Mouse (Mus musculus) limb, embryonic 15.5 days (tissue): ENCODE measurements around the gene Fgfr2. TPM values are rescaled to one million over a fixed set of nuclear protein-coding genes. Genes with fewer than 3 reads are reported as not detected.

ENCODE experiments used
- ATAC-seq: fragments of 200-750 bp; cut with Nextera tagmentation; 2 replicates; pipeline ENCODE4 v1.8.0; 2017; ENCODE audit warnings: low read depth, moderate TSS enrichment; ENCODE audit not compliant: insufficient number of reproducible peaks, low FRiP score, low TSS enrichment
- H3K27ac ChIP-seq: fragments of 300-500 bp; sonication (generic); 2 replicates; pipeline ENCODE4 v1.5.1; 2015; ENCODE audit warnings: moderate library complexity, mild to moderate bottlenecking, inconsistent platforms
- H3K27me3 ChIP-seq: fragments of 300-500 bp; sonication (generic); 2 replicates; pipeline ENCODE4 v1.6.1; 2015; ENCODE audit warnings: inconsistent platforms
- H3K36me3 ChIP-seq: fragments of 300-500 bp; sonication (generic); 2 replicates; pipeline ENCODE4 v1.6.1; 2015; ENCODE audit warnings: inconsistent platforms
- H3K4me1 ChIP-seq: fragments of 300-500 bp; sonication (generic); 2 replicates; pipeline ENCODE4 v1.6.1; 2015; ENCODE audit warnings: inconsistent platforms
- H3K4me2 ChIP-seq: fragments of 300-500 bp; sonication (generic); 2 replicates; pipeline ENCODE4 v1.6.1; 2015; ENCODE audit warnings: mild to moderate bottlenecking, inconsistent platforms
- H3K4me3 ChIP-seq: fragments of 300-500 bp; sonication (generic); 2 replicates; pipeline ENCODE4 v1.5.1; 2015; ENCODE audit warnings: mild to moderate bottlenecking, inconsistent platforms
- H3K9ac ChIP-seq: fragments of 300-500 bp; sonication (generic); 2 replicates; pipeline ENCODE4 v1.6.1; 2015; ENCODE audit warnings: inconsistent platforms
- H3K9me3 ChIP-seq: fragments of 300-500 bp; sonication (generic); 2 replicates; pipeline ENCODE4 v1.6.1; 2016; ENCODE audit warnings: inconsistent platforms
- WGBS: fragments of 180-500 bp; shearing (Covaris S2); methylation state at CpG from one replicate; pipeline ENCODE4 v1.1.7; 2015; 5-methylcytosine and 5-hydroxymethylcytosine counted together
- polyA plus RNA-seq: library from polyadenylated mRNA; unstranded; fragments of >200 nt; fragmentation: Nextera tagmentation; extraction: Ambion mirVana; gene quantifications from 2 replicates; pipeline ENCODE4 v1.2.1, GENCODE M21; 2015

The Fgfr2 gene
- polyA plus RNA-seq, 1 experiment from 2014 or later: 101 TPM

GRCm38 (mm10) chr7:130263233-130263594 is 2859.9 kb downstream of the Fgfr2 start:
- Histone ChIP-seq H3K27me3 (peaks cover 4% of the 10 kb centered on the region; the same call in 1 of the 2 replicates), H3K9ac (peak overlapping the region; percentile 87), H3K4me3 (peak overlapping the region; percentile 79), H3K36me3 (no peaks in the 10 kb centered on the region), H3K27ac (peak overlapping the region; percentile 96; the same call in 1 of the 2 replicates), H3K9me3 (no peaks in the 10 kb centered on the region), H3K4me2 (peak overlapping the region; percentile 83), H3K4me1 (peaks cover 51% of the 10 kb centered on the region)
- 24% methylated on average over 4 of the region's 4 CpGs for WGBS
- ATAC-seq: no peak

DNA sequence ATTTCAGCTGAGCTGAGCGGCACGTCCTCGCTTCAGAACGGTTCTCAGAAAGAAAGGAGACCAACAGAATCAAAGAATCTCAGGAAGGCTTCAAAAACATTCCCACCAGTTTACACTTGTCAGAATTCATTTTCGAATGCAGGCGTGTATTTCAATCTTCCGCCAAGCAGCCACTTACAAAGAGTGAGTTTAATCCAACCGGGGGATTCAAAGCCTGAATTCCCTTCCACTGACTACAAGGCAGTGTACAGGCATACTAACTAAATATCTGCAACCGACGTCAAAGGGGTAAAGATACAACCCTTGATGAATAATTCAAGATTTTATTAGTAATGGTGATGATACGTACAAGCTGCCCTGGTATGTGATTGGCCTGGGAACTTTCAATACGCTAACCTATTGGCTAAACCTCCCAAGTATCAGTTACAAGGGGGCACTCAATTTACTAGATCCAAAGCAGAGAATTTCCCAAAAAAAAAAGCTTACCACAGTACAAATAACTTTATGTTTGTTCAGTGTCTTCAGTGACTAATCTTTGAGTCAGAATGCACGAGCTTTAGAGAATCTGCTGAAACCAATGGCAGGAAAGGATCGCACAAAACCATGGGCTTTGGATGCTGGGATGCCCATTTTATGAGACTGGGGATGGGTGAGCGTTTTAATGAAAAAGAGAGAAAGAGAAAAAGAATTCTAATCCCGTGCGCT is 2860.5 kb downstream of the Fgfr2 start:
- H3K4me2 ChIP-seq: peak overlapping the region; percentile 83
- H3K9ac ChIP-seq: peak overlapping the region; percentile 87; the same call in 1 of the 2 replicates
- no peaks in the 10 kb centered on the region for H3K36me3 ChIP-seq
- H3K27ac ChIP-seq: peak overlapping the region; percentile 96
- no peaks in the 10 kb centered on the region for H3K9me3 ChIP-seq
- 29% methylated on average over 17 of the region's 17 CpGs for WGBS
- peaks cover 4% of the 10 kb centered on the region; the same call in 1 of the 2 replicates for H3K27me3 ChIP-seq
- H3K4me1 ChIP-seq: peaks cover 55% of the 10 kb centered on the region
- no peak for ATAC-seq
- H3K4me3 ChIP-seq: peak overlapping the region; percentile 79

GRCm38 (mm10) chr7:130261684-130262527 is 2861.2 kb downstream of the Fgfr2 start:
- WGBS: 34% methylated on average over 17 of the region's 17 CpGs
- no peaks in the 10 kb centered on the region for H3K36me3 ChIP-seq
- peak overlapping the region; percentile 83 for H3K4me2 ChIP-seq
- H3K27ac ChIP-seq: peak overlapping the region; percentile 76
- no peaks in the 10 kb centered on the region for H3K9me3 ChIP-seq
- H3K4me3 ChIP-seq: peak overlapping the region; percentile 79
- peaks cover 4% of the 10 kb centered on the region; the same call in 1 of the 2 replicates for H3K27me3 ChIP-seq
- ATAC-seq: no peak
- 0 out of 2 replicates have a peak overlapping the region, but pooled peaks have one; percentile 14 for H3K9ac ChIP-seq
- H3K4me1 ChIP-seq: peaks cover 62% of the 10 kb centered on the region

GRCm38 (mm10) chr7:130260905-130261683 is 2862.1 kb downstream of the Fgfr2 start:
- Histone ChIP-seq H3K9me3 (no peaks in the 10 kb centered on the region), H3K36me3 (no peaks in the 10 kb centered on the region), H3K4me3 (peak overlapping the region; percentile 79), H3K27ac (peak overlapping the region; percentile 76), H3K4me2 (peak overlapping the region; percentile 83), H3K27me3 (peaks cover 4% of the 10 kb centered on the region; the same call in 1 of the 2 replicates), H3K4me1 (peaks cover 60% of the 10 kb centered on the region), H3K9ac (no peak overlapping the region)
- WGBS: 57% methylated on average over 20 of the region's 20 CpGs
- ATAC-seq: no peak

DNA sequence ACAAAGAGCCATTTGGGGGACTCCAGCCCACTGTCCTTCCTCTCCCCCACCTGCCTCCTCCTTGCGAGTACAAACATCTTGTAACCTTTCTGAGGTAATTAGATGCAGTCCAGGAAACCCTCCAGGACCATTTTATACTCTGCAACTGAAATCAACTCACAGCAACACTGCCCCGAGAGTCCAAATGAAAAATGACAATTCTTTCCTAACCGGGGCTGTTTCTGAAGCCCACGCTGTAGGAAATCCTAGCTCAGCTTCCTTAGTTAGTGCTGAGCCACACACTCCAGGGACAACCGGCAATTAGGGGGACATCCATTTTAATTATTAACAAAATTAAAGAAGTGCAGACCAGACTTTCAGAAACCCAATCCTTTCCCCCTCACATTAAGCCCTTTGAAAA is 2863.1 kb downstream of the Fgfr2 start:
- Histone ChIP-seq H3K4me3 (peak overlapping the region; percentile 79; the same call in 1 of the 2 replicates), H3K27me3 (peaks cover 4% of the 10 kb centered on the region; the same call in 1 of the 2 replicates), H3K27ac (peak overlapping the region; percentile 76), H3K36me3 (no peaks in the 10 kb centered on the region), H3K9ac (no peak overlapping the region), H3K4me1 (peaks cover 60% of the 10 kb centered on the region), H3K9me3 (no peaks in the 10 kb centered on the region), H3K4me2 (peak overlapping the region; percentile 83)
- 9% methylated on average over 5 of the region's 5 CpGs for WGBS
- ATAC-seq: no peak

DNA sequence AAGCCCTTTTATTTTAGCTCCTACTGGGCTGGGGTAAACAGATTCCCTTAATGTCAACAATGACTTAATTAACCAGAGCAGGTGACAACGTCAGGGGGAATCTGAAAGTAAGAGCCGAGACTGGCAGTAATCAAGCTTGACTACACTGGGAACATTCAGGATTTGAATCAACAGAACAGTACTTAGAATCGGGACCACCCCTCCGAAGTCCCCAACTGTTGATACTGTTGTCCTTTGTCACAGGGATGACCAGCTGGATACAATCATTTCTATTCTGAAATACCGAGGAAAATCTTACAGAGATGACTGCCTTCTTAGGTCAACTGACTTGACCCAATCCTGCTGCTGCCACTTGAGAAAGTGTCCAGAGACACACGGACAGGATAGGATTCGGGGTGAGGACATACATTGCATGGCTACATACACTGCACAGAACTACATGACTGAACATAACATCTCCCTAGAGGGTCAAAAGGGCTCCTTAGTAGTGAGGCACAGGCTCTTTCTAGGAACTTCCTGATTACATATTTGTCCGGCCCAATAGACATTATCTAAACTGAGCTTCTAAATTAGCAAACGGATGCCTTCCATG is 2864.3 kb downstream of the Fgfr2 start:
- Histone ChIP-seq H3K9me3 (no peaks in the 10 kb centered on the region), H3K36me3 (no peaks in the 10 kb centered on the region), H3K27ac (peak overlapping the region; percentile 50; the same call in 1 of the 2 replicates), H3K4me2 (peak overlapping the region; percentile 83), H3K9ac (no peak overlapping the region), H3K27me3 (peaks cover 4% of the 10 kb centered on the region; the same call in 1 of the 2 replicates), H3K4me3 (peak overlapping the region; percentile 79), H3K4me1 (peaks cover 64% of the 10 kb centered on the region)
- 30% methylated on average over 9 of the region's 9 CpGs for WGBS
- no peak for ATAC-seq

DNA sequence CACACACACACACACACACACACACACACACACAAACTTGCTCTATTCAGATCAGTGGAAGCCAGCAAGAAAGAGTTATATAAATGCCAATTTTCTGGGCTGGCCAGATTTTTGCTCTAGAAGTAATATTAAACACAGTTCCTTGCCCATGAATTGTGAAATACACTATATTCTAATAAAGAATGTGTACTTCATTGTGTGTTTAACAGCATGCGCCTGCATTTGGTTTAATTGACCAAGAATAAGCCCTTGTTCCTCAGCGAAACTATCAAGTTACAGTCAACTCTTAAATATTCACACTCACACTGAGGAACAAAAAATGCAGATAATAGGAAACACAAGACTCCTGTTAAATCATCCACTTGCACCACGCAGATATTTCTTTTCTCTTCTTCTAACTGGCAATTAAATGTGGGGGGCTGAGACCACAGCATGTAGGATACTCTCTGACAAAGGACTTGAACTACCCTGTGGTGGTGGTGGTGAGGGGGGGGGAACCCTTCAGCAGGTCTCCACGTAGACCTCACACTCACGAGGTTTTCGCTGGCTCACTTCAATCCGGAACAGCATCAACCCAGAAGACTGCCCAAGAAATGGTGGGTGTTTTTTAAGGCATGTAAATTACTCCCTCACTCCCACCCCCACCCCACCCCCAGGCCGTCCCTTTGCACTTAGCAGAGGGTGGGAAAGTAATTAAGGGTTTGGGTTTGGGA is 2865.0 kb downstream of the Fgfr2 start:
- peaks cover 63% of the 10 kb centered on the region for H3K4me1 ChIP-seq
- no peak overlapping the region for H3K9ac ChIP-seq
- H3K4me2 ChIP-seq: peak overlapping the region; percentile 83
- no peaks in the 10 kb centered on the region for H3K9me3 ChIP-seq
- no peak for ATAC-seq
- H3K27me3 ChIP-seq: peaks cover 4% of the 10 kb centered on the region; the same call in 1 of the 2 replicates
- H3K27ac ChIP-seq: peak overlapping the region; percentile 50; the same call in 1 of the 2 replicates
- 0 out of 2 replicates have a peak overlapping the region, but pooled peaks have one; percentile 79 for H3K4me3 ChIP-seq
- 16% methylated on average over 8 of the region's 8 CpGs for WGBS
- H3K36me3 ChIP-seq: no peaks in the 10 kb centered on the region

DNA sequence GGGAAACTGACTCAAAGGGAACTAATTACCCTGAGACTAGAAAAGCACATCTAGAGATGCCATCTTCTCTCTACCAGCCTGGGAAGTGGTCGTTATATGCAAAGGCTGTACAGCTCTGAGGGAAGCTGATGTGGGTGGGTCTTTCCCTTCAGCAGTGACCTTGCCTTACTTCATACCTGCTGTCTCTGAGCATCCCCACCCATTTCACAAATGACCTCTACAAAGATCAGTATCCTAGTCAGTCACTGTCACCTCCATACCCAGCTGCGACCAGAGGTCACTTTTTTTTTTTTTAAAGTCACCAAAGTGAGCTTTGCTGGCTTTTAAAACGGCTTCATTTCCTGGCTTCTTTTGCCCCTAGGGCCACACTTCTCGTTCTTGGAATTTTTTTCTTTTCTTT is 2869.9 kb downstream of the Fgfr2 start:
- H3K4me2 ChIP-seq: no peak overlapping the region
- H3K27me3 ChIP-seq: no peaks in the 10 kb centered on the region
- H3K9me3 ChIP-seq: no peaks in the 10 kb centered on the region
- H3K4me1 ChIP-seq: peaks cover 71% of the 10 kb centered on the region
- H3K4me3 ChIP-seq: no peak overlapping the region
- H3K9ac ChIP-seq: no peak overlapping the region
- 28% methylated on average over 4 of the region's 4 CpGs for WGBS
- H3K36me3 ChIP-seq: no peaks in the 10 kb centered on the region
- no peak overlapping the region for H3K27ac ChIP-seq
- no peak for ATAC-seq

GRCm38 (mm10) chr7:130251936-130252523 is 2871.1 kb downstream of the Fgfr2 start:
- no peak overlapping the region for H3K27ac ChIP-seq
- H3K36me3 ChIP-seq: no peaks in the 10 kb centered on the region
- H3K27me3 ChIP-seq: no peaks in the 10 kb centered on the region
- 44% methylated on average over 3 of the region's 3 CpGs for WGBS
- no peak overlapping the region for H3K4me2 ChIP-seq
- H3K9me3 ChIP-seq: no peaks in the 10 kb centered on the region
- ATAC-seq: no peak
- H3K4me3 ChIP-seq: no peak overlapping the region
- no peak overlapping the region for H3K9ac ChIP-seq
- H3K4me1 ChIP-seq: peaks cover 74% of the 10 kb centered on the region

DNA sequence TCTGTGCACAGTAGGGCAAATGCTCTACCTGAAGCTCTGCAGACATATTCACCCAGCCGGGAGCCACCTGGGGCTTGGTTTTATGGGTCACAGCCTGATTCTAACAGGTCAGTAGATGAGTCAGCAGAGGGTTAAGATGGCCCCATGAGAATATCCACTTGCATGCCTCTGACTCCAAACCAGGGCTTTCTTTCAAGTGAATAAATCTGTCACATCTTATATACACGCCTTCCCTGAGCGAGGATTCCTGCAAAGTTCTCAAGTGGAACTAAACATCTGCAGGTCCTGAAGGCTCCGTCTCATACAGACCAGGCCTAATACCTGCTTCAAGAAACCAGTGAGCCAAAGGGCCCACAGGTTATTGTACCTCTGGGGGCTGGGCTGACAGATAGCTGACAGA is 2872.2 kb downstream of the Fgfr2 start:
- Histone ChIP-seq H3K27me3 (no peaks in the 10 kb centered on the region), H3K36me3 (no peaks in the 10 kb centered on the region), H3K4me1 (peaks cover 78% of the 10 kb centered on the region), H3K4me2 (no peak overlapping the region), H3K9me3 (no peaks in the 10 kb centered on the region), H3K4me3 (no peak overlapping the region), H3K9ac (no peak overlapping the region), H3K27ac (0 out of 2 replicates have a peak overlapping the region, but pooled peaks have one; percentile 30)
- WGBS: 51% methylated on average over 4 of the region's 4 CpGs
- ATAC-seq: no peak
